Mouse (Mus musculus): ENCODE measurements around the gene 1700001P01Rik.

- TF ChIP-seq CTCF (IDR thresholded peaks at IDR 0.05; ENCODE audit: extremely low read depth, insufficient read length, insufficient replicate concordance, low read depth, low read length) (no peak), POLR2A (IDR thresholded peaks at IDR 0.05; ENCODE audit: low read depth, low read length) (no peak)
These were observed 29.3 kb upstream of the 1700001P01Rik start for GRCm38 (mm10) chr11:97804841-97805661.

All from small intestine, adult 2 months (tissue).